Mouse (Mus musculus): ENCODE data around the gene Nupr1l. TPM values are rescaled to one million over a fixed set of nuclear protein-coding genes. Genes with fewer than 3 reads are reported as not detected.
"Not testable (repeated sequence)": the region's sequence is repeated elsewhere in the genome, so short reads cannot be mapped to it uniquely, and the experiment has no call there.

The Nupr1l gene
- polyA plus RNA-seq, 1 experiment from 2014 or later: 2.3 TPM

GRCm38 (mm10) chr5:129929924-129930855 lies 21.9 kb downstream of the Nupr1l start:
- peaks cover 3% of the 10 kb centered on the region; the same call in 1 of the 2 replicates for H3K4me1 ChIP-seq (ENCODE audit: control insufficient read depth, insufficient read depth, low read length)
- H3K27ac ChIP-seq (ENCODE audit: low read length): no peak overlapping the region
- ATAC-seq: no peak
- 50% methylated on average over 9 of the region's 9 CpGs for WGBS
- H3K4me3 ChIP-seq (ENCODE audit: low read length): no peak overlapping the region
- H3K9ac ChIP-seq (ENCODE audit: low read depth, low read length): no peak overlapping the region
- no peaks in the 10 kb centered on the region for H3K27me3 ChIP-seq (replicated peaks; ENCODE audit: control insufficient read depth, insufficient read depth, low read length)
- no peak overlapping the region for H3K4me2 ChIP-seq (ENCODE audit: low read depth, low read length)
- H3K36me3 ChIP-seq (ENCODE audit: control insufficient read depth, insufficient read depth, low read length): no peaks in the 10 kb centered on the region
- H3K9me3 ChIP-seq (ENCODE audit: control insufficient read depth, low read length): no peaks in the 10 kb centered on the region

GRCm38 (mm10) chr5:129936941-129937340 lies 28.6 kb downstream of the Nupr1l start:
- Histone ChIP-seq H3K27ac (ENCODE audit: low read length) (no peak overlapping the region), H3K27me3 (replicated peaks; ENCODE audit: control insufficient read depth, insufficient read depth, low read length) (no peaks in the 10 kb centered on the region), H3K4me3 (ENCODE audit: low read length) (no peak overlapping the region), H3K4me1 (ENCODE audit: control insufficient read depth, insufficient read depth, low read length) (0 out of 2 replicates have a peak, but pooled peaks cover 2% of the 10 kb centered on the region), H3K9me3 (ENCODE audit: control insufficient read depth, low read length) (no peaks in the 10 kb centered on the region), H3K36me3 (ENCODE audit: control insufficient read depth, insufficient read depth, low read length) (no peaks in the 10 kb centered on the region), H3K9ac (ENCODE audit: low read depth, low read length) (no peak overlapping the region), H3K4me2 (ENCODE audit: low read depth, low read length) (no peak overlapping the region)
- ATAC-seq: no peak
- WGBS: 56% methylated on average over 4 of the region's 4 CpGs

- H3K27me3 ChIP-seq (replicated peaks; ENCODE audit: control insufficient read depth, insufficient read depth, low read length): no peaks in the 10 kb centered on the region
- ATAC-seq: no peak
- no peak overlapping the region for H3K9ac ChIP-seq (ENCODE audit: low read depth, low read length)
- WGBS: 49% methylated on average over 2 of the region's 2 CpGs
- H3K36me3 ChIP-seq (ENCODE audit: control insufficient read depth, insufficient read depth, low read length): no peaks in the 10 kb centered on the region
- H3K4me2 ChIP-seq (ENCODE audit: low read depth, low read length): no peak overlapping the region
- H3K4me3 ChIP-seq (ENCODE audit: low read length): no peak overlapping the region
- no peak overlapping the region for H3K27ac ChIP-seq (ENCODE audit: low read length)
- no peaks in the 10 kb centered on the region for H3K9me3 ChIP-seq (ENCODE audit: control insufficient read depth, low read length)
- 0 out of 2 replicates have a peak, but pooled peaks cover 2% of the 10 kb centered on the region for H3K4me1 ChIP-seq (ENCODE audit: control insufficient read depth, insufficient read depth, low read length)
These were observed 31.9 kb downstream of the Nupr1l start for GRCm38 (mm10) chr5:129940281-129940680.

GRCm38 (mm10) chr5:129940736-129941494 lies 32.6 kb downstream of the Nupr1l start:
- H3K4me2 ChIP-seq (ENCODE audit: low read depth, low read length): peak overlapping the region; percentile 50
- ATAC-seq: peak; percentile 50; the same call in 1 of the 2 replicates
- H3K4me1 ChIP-seq (ENCODE audit: control insufficient read depth, insufficient read depth, low read length): 0 out of 2 replicates have a peak, but pooled peaks cover 2% of the 10 kb centered on the region
- H3K27ac ChIP-seq (ENCODE audit: low read length): peak overlapping the region; percentile 52
- no peaks in the 10 kb centered on the region for H3K36me3 ChIP-seq (ENCODE audit: control insufficient read depth, insufficient read depth, low read length)
- 5% methylated on average over 9 of the region's 9 CpGs for WGBS
- H3K9ac ChIP-seq (ENCODE audit: low read depth, low read length): peak overlapping the region; percentile 36; the same call in 1 of the 2 replicates
- H3K9me3 ChIP-seq (ENCODE audit: control insufficient read depth, low read length): no peaks in the 10 kb centered on the region
- H3K4me3 ChIP-seq (ENCODE audit: low read length): peak overlapping the region; percentile 57
- H3K27me3 ChIP-seq (replicated peaks; ENCODE audit: control insufficient read depth, insufficient read depth, low read length): no peaks in the 10 kb centered on the region

GRCm38 (mm10) chr5:129941495-129942045 lies 33.2 kb downstream of the Nupr1l start, which contains the start of gene Vkorc1l1:
Vkorc1l1 (plus strand) TSS chr5:129941970.
- ATAC-seq: peak; percentile 98
- Histone ChIP-seq H3K4me2 (ENCODE audit: low read depth, low read length) (peak within 1 kb of the TSS; percentile 67), H3K9me3 (ENCODE audit: control insufficient read depth, low read length) (no peaks in the 10 kb centered on the region), H3K9ac (ENCODE audit: low read depth, low read length) (peak within 1 kb of the TSS; percentile 75), H3K4me3 (ENCODE audit: low read length) (peak within 1 kb of the TSS; percentile 72), H3K4me1 (ENCODE audit: control insufficient read depth, insufficient read depth, low read length) (0 out of 2 replicates have a peak, but pooled peaks cover 2% of the 10 kb centered on the region), H3K36me3 (ENCODE audit: control insufficient read depth, insufficient read depth, low read length) (no peaks in the 10 kb centered on the region), H3K27ac (ENCODE audit: low read length) (peak within 1 kb of the TSS; percentile 64), H3K27me3 (replicated peaks; ENCODE audit: control insufficient read depth, insufficient read depth, low read length) (no peaks in the 10 kb centered on the region)
- 0% methylated on average over 59 of the region's 59 CpGs for WGBS

- H3K36me3 ChIP-seq (ENCODE audit: control insufficient read depth, insufficient read depth, low read length); H3K9me3 ChIP-seq (ENCODE audit: control insufficient read depth, low read length); H3K27me3 ChIP-seq (replicated peaks; ENCODE audit: control insufficient read depth, insufficient read depth, low read length); H3K4me1 ChIP-seq (ENCODE audit: control insufficient read depth, insufficient read depth, low read length): not testable (repeated sequence)
- Histone ChIP-seq H3K4me3 (ENCODE audit: low read length) (peak overlapping the region; percentile 72), H3K4me2 (ENCODE audit: low read depth, low read length) (peak overlapping the region; percentile 67), H3K27ac (ENCODE audit: low read length) (peak overlapping the region; percentile 64), H3K9ac (ENCODE audit: low read depth, low read length) (peak overlapping the region; percentile 75)
- ATAC-seq: peak; percentile 51
- WGBS: under 1% methylated on average over 47 of the region's 82 CpGs
These were observed 34.0 kb downstream of the Nupr1l start for GRCm38 (mm10) chr5:129942073-129942939.

GRCm38 (mm10) chr5:129943402-129943801 lies 35.1 kb downstream of the Nupr1l start:
- H3K9me3 ChIP-seq (ENCODE audit: control insufficient read depth, low read length): no peaks in the 10 kb centered on the region
- no peaks in the 10 kb centered on the region for H3K27me3 ChIP-seq (replicated peaks; ENCODE audit: control insufficient read depth, insufficient read depth, low read length)
- H3K9ac ChIP-seq (ENCODE audit: low read depth, low read length): no peak overlapping the region
- no peak overlapping the region for H3K27ac ChIP-seq (ENCODE audit: low read length)
- no peak overlapping the region for H3K4me2 ChIP-seq (ENCODE audit: low read depth, low read length)
- H3K4me1 ChIP-seq (ENCODE audit: control insufficient read depth, insufficient read depth, low read length): peaks cover 8% of the 10 kb centered on the region
- H3K4me3 ChIP-seq (ENCODE audit: low read length): no peak overlapping the region
- no peaks in the 10 kb centered on the region for H3K36me3 ChIP-seq (ENCODE audit: control insufficient read depth, insufficient read depth, low read length)
- ATAC-seq: no peak
- WGBS: 67% methylated on average over 1 of the region's 1 CpGs

- 55% methylated on average over 2 of the region's 2 CpGs for WGBS
- Histone ChIP-seq H3K36me3 (ENCODE audit: control insufficient read depth, insufficient read depth, low read length) (no peaks in the 10 kb centered on the region), H3K4me2 (ENCODE audit: low read depth, low read length) (no peak overlapping the region), H3K27me3 (replicated peaks; ENCODE audit: control insufficient read depth, insufficient read depth, low read length) (no peaks in the 10 kb centered on the region), H3K9me3 (ENCODE audit: control insufficient read depth, low read length) (no peaks in the 10 kb centered on the region), H3K4me1 (ENCODE audit: control insufficient read depth, insufficient read depth, low read length) (peaks cover 6% of the 10 kb centered on the region), H3K4me3 (ENCODE audit: low read length) (no peak overlapping the region), H3K9ac (ENCODE audit: low read depth, low read length) (no peak overlapping the region), H3K27ac (ENCODE audit: low read length) (peak overlapping the region; percentile 33; the same call in 1 of the 2 replicates)
- ATAC-seq: 0 out of 2 replicates have a peak, but pooled peaks have one; percentile 58
These were observed 39.2 kb downstream of the Nupr1l start for GRCm38 (mm10) chr5:129947528-129948033.
